Mouse (Mus musculus) adrenal gland, adult (tissue): ENCODE data around the gene Nudt3.

Source experiments
- DNase-seq, 2 experiments: peaks; one replicate each; pipeline ENCODE4 v3.0.0; 2022 to 2023; ENCODE audit warnings: low spot score in 1 of 2; ENCODE audit not compliant: inconsistent age in 2 of 2

The Nudt3 gene

DNA sequence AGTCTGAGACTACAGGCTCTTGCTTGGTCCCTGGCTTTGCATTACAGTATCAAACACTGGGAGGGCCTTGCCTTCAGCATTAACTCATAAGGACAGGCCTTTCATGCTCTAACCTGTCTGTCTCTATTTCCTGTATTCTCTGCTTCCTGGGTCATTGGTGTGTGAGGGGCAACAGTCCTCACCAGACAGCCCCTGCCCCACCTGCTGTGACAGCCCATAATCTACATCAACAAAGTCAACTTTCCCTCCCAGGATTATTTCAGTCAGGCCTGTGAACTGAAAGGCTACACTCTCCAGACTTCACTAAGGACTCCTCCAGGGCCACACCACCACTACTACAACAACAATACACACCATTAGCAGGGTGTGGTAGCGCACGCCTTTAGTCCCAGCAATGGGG, 20.3 kb downstream of the Nudt3 start:
- DNase-seq: no peak

DNA sequence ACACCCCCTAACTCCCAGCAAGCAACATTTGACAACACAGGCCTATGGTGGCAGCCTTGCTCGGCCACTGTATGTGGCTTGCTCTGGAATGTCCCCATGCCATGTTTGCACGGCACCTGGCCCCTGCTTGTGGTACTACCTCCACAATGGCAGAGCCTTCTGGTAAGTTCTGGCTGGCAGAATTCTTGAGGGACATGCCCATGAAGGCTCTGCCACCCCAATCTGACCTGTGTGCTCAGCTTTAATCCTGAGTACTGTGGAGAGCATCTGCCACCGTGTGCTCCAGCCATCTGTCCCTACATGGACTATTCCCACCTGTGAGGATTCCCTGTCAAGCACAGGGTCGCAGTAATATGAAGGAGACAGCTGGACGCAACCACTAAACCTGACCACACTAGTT, 22.4 kb downstream of the Nudt3 start:
- no peak for DNase-seq

DNA sequence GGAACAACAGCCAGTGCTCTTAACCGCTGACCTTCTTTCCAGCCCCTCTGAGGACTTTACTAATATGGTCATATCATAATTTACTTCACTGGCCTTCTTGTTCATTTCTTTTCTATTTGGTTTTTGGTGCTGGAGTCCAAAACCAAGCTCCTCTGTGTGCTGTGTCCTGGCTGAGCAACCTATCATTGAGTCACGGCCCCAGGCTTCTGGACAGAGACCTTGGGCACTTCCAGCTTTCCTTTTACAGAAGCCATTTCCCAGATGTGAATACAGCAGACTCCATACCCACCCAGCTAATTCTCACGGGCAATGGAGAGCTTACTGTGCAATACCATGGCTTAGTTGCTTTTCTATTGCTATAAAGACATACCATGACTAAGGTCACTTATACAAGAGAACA, 23.0 kb downstream of the Nudt3 start:
- DNase-seq: peak in 1 of 2 experiments; percentile 73

- no peak for DNase-seq
Measured at GRCm38 (mm10) chr17:27596376-27597190, 26.7 kb downstream of the Nudt3 start.

GRCm38 (mm10) chr17:27595659-27596375, 27.5 kb downstream of the Nudt3 start:
- DNase-seq: peak in 1 of 2 experiments; percentile 61

DNA sequence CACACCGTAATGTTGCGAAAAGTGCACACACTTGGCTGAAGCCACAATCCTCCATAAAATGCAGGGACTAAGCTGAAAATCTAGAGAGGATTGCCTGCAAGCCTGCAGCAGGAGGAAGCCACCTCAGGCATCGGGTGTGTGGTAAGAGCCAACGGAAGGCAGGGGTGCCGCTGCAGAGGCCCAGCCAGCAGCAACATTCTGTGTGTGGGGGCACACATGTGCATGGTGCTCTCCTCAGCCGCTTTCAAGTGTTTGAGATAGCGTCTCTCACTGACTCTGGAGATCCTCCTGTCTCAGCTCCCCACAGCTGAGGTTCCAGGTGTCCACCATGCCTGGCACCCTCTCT, 30.8 kb downstream of the Nudt3 start:
- no peak for DNase-seq

DNA sequence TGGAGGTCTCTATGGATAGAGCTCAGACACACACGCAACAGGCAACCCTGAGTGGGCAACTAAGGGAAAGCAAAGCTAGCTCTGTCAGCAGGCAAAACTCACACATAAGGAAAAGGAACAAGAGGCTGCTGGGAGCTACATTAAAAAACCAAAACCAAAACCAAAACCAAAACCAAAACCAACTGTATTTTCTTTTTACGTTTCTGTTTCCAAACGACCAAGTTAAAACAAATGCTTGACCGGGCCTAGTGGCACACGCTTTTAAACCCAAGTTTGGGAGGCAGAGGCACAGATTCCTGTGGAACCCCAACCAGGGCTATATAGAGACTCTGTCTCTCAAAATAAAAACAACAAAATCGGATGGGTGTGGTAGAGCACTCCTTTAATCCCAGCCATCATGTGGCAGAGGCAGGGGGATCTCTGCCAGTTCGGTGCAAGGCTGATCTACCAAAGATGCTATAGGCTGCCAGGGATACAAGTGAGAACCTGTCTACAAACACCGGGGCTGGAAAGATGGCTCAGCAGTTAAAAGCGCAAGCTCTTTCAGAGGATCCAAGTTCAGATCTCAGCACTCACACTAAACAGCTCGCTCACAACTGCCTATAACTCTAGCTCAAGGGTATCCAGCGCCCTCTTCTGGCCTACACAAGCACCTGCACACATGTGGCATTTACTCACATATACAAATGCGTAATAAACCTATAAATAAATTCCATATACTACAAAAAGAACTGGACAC, 31.3 kb downstream of the Nudt3 start:
- DNase-seq: no peak

GRCm38 (mm10) chr17:27588231-27588630, 35.1 kb downstream of the Nudt3 start:
- DNase-seq: no peak

DNA sequence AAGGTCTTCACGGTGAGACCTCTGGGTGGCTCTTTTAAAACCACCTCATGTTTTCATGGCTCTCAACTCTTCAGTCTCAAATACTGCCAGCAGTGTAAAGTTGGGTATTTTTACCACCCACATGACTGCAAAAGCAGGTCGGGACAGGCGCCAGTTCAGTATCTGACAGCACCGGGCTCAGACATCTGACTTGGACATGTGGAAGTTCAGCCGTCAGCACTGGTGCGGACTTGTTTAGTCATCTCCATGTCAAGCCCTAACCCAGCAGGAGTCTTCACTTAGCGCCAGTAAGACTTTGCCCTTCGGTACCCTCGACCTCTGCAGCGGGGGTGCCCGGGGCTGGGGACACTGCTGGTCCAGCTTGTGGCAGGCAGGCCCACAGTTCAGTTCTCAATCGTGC, 36.0 kb downstream of the Nudt3 start:
- no peak for DNase-seq

DNA sequence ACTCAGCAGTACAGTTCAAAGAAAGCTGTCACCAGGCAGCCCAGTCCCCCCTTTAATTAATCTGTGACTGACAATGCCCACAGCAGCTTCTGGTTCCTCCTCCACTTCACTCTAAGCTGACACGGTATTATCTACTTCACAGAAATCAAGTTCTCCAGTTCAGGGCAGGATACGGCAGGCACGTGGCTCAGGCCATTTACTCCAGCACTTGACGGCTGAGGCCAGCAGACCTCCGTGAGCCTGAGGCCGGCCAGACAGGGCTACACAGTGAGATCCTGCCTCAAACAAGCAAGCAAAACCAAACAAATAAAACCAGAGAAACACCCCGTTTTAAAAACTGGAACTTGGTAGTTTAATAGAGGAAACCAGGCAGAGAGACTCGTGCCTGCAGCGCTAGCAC, 36.6 kb downstream of the Nudt3 start:
- no peak for DNase-seq

DNA sequence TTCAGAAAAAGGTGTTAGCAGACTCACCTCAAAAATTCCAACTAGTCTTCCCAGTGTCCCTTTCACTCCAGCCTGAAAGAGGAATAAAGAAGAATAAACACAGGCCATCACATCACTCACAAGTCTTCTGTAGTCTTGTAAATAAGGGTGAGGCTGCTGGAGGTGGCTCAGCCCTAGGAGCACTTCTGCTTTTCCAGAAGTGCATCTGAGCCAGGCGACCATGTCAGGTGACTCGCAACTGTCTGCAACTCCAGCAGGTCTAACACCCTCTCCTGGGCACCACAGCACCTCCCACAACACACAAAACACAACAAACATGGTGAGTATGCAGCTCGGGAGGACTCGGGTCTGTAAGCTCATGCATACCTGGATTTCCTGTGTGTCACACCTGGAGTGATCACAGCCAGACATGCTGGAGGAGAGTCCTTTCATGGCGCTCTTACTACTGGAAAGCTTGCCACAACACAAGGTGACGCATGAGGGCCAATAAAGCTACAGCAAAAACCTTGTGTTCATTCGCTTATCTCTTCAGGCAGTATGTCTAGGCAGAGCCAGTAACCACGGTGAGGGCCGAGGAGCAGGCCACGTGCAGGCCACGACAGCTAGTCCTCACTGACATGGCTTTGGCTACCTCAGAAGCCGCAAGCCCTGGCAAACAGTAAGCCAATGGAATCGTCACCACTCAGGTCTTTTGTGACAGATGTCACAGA, 40.0 kb downstream of the Nudt3 start:
- DNase-seq: no peak

DNA sequence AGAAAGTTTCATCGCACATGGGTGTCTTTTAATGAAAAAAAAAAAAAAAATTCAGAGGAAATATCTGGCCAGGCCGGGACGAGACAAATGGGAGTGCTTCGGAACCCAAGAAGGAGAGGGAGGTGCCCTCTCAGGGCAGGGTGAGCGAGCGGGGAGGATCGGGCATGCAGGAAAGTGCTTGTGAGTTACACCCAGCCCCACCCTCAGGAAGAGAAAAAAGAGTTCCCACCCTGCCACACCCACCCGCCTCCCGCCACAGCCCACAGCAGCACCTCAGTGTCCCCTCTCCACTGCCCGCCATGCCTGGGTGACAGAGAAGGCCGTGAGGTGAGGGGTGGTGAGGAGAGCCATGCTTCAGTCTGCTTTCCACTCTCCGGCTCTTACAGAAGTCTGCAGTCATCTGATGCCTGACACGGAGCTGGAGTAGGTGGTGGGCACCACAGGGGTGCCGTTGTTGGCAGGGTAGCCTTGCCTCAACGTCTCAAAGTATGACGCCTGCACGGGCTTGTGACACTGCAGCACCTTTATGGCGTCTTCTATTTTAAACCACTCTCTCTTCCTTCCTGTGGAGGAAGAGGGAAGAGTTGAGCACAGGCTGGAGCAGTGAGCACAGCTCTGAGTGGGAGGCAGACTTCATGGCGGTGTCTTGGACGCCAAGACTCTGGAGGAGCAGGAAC, 42.8 kb downstream of the Nudt3 start:
- no peak for DNase-seq

GRCm38 (mm10) chr17:27579816-27580215, 43.5 kb downstream of the Nudt3 start:
- no peak for DNase-seq

DNA sequence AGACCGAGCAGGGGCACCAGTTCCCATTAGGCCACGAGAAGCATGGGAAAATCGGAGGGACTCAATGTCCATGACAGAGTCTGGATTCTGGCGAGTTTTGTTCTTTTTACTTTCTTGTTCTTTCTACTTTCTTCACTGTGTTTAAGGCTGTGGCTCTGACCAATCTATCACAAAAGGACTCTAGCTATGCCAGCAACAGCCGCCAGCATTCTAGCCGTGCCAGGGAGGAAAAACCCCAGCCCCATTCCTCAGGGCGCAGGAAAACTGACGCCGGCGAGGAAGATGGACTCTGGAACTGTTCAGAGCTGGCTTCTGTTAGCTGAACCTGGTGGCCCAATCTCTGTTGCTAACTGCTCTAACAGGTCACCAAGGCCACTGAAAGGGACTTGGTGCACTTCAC, 44.8 kb downstream of the Nudt3 start:
- DNase-seq: no peak

DNA sequence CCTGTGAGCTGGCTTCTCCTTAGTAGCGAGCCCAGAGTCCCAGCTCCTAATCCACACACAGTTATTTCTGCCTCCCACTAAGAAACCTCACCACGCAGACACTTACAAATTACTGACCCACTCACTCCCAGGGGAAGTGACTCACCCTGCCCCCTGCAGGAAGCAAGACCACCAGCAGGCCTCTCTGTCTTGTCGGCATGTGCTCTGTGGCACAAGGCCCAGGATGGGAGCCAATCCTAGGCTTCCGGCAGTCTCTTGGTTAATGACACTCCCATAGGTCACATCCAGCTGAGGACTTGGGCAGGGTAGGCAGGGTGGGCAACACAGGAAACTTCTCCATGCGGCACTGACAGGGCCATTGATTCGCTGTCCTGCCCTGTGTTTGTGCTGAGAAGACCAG, 45.8 kb downstream of the Nudt3 start:
- DNase-seq: no peak

DNA sequence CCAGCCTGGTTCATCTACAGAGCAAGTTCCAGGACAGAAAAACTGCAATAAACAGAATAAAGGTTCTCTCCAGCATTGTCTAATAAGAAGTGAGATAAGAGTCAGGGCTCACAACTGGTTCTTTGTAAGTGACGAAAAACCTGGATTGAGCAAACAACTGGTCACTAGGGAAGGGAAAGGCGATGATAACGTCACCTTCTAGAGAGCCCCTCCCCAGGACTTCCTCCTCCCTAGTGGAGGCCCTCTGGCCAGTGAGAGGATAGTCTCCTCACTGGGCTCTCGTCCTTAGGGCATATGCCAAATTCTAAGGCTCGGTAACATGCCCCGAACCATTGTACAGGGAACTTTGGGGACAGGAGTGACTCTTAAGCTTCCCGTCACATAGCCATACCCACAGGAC, 47.2 kb downstream of the Nudt3 start:
- DNase-seq: no peak

DNA sequence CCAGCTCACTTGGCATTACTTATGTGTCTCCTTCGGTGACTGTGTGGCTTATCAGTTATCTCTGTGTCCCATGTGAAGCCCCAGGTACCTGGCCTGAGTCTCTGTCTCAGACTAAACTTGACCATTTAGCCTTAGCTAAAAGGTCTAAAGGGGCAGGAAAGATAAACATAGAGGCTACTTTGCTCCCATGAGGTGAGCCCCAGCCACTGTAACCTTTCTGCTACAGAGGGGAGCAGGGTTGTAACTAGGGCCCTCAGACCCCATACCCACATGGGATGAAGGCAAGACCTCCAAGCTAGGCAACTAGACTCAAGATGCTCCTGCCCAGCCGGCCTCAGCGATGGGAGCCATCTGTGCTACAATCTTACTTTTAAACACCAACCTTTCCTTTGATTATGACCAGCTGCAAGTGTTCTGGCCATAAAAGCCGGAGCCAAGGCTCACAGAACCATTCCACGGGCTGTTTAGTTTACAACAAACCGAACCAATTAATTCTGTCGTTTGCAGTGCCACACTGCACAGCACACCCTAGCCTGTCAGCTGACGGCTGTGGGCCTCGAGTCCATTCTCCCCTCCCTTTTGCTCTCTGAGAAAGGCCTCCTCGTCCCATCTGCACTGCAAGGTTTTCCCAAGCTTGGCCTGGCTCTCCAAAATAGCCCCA, 48.0 kb downstream of the Nudt3 start:
- DNase-seq: no peak

DNA sequence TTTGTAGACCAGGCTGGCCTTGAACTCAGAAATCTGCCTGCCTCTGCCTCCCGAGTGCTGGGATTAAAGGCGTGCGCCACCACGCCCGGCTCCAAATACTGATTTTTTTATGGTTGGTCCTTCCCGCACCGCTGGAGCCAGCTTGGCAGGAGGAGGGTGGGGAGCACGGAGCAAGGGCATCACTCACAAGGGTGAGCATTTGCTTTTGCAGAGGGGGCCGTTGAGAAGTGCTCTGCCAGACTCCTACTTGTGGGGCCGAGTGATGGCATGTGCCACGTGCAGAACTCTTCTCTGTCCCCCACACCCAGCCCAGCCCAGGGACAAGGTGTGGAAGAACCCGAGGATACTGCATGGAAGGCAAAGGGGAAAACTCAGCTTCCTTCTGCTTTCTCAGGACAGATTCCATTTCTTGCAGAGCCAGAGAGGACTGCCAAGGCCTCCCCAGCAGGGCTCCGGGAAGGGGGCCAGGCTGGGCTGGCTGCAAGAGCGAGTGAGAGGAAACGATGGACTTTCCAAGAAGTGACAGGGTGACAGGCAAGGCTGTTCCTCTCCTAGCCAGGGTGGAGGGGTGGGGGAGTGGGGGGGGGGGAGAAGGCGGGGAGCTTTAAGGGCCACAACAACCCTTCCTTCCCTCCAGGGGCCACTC, 48.7 kb downstream of the Nudt3 start:
- DNase-seq: peak; percentile 43 to 83

GRCm38 (mm10) chr17:27573772-27574320, 49.4 kb downstream of the Nudt3 start:
- DNase-seq: no peak
